Mouse (Mus musculus) ovary, adult 18-20 months (tissue): Measurements from ENCODE around the gene Pdss2.

Source experiments
- DNase-seq: peaks from one replicate; pipeline ENCODE4 v3.0.0; 2022; ENCODE audit warnings: low spot score, mixed read lengths

Gene Pdss2

GRCm38 (mm10) chr10:43220910-43221625 lies at the start of gene Pdss2:
Gene Pdss2 (plus strand): TSS chr10:43221486.
- peak; percentile 93 for DNase-seq

GRCm38 (mm10) chr10:43172066-43172465 lies 49.2 kb upstream of the Pdss2 start:
- DNase-seq: no peak

GRCm38 (mm10) chr10:43172554-43172953 lies 48.7 kb upstream of the Pdss2 start:
- no peak for DNase-seq

- peak; percentile 55 for DNase-seq
Observed at GRCm38 (mm10) chr10:43173141-43173827, 48.0 kb upstream of the Pdss2 start.

- DNase-seq: no peak
Observed at GRCm38 (mm10) chr10:43173828-43174325, 47.4 kb upstream of the Pdss2 start.

GRCm38 (mm10) chr10:43174326-43175155 lies 46.7 kb upstream of the Pdss2 start, which contains the start of the genes Sobp and 9030612E09Rik:
Gene Sobp (minus strand): TSS chr10:43174530.
Gene 9030612E09Rik (plus strand): TSS chr10:43174704.
- peak; percentile 63 for DNase-seq

- peak; percentile 10 for DNase-seq
Observed at GRCm38 (mm10) chr10:43175156-43175601, 46.1 kb upstream of the Pdss2 start.

GRCm38 (mm10) chr10:43180313-43180912 lies 40.9 kb upstream of the Pdss2 start:
- DNase-seq: no peak

GRCm38 (mm10) chr10:43200206-43200605 lies 21.1 kb upstream of the Pdss2 start:
- no peak for DNase-seq

GRCm38 (mm10) chr10:43203865-43204264 lies 17.4 kb upstream of the Pdss2 start:
- no peak for DNase-seq

GRCm38 (mm10) chr10:43211866-43212265 lies 9.4 kb upstream of the Pdss2 start:
- no peak for DNase-seq

- DNase-seq: no peak
Observed at GRCm38 (mm10) chr10:43217361-43217900, 3.9 kb upstream of the Pdss2 start.

- DNase-seq: no peak
Observed at GRCm38 (mm10) chr10:43220479-43220878, 807 bp upstream of the Pdss2 start.

- peak; percentile 4 for DNase-seq
Observed at GRCm38 (mm10) chr10:43221659-43222058, 373 bp downstream of the Pdss2 start.

GRCm38 (mm10) chr10:43223391-43223790 lies 2.1 kb downstream of the Pdss2 start:
- DNase-seq: no peak

- no peak for DNase-seq
Observed at GRCm38 (mm10) chr10:43226391-43226790, 5.1 kb downstream of the Pdss2 start.

GRCm38 (mm10) chr10:43229236-43229635 lies 8.0 kb downstream of the Pdss2 start:
- no peak for DNase-seq

- DNase-seq: no peak
Observed at GRCm38 (mm10) chr10:43234522-43234921, 13.2 kb downstream of the Pdss2 start.

GRCm38 (mm10) chr10:43235011-43235410 lies 13.7 kb downstream of the Pdss2 start:
- no peak for DNase-seq

GRCm38 (mm10) chr10:43235758-43236669 lies 14.7 kb downstream of the Pdss2 start:
- no peak for DNase-seq
